Mouse (Mus musculus) spleen, postnatal 10 days (tissue): ENCODE data around the gene Ptpn14.

Experiments
- DNase-seq, 2 experiments: peaks; one replicate each; pipeline ENCODE4 v3.0.0; 2021 to 2022; ENCODE audit warnings: low spot score in 2 of 2

The Ptpn14 gene

DNA sequence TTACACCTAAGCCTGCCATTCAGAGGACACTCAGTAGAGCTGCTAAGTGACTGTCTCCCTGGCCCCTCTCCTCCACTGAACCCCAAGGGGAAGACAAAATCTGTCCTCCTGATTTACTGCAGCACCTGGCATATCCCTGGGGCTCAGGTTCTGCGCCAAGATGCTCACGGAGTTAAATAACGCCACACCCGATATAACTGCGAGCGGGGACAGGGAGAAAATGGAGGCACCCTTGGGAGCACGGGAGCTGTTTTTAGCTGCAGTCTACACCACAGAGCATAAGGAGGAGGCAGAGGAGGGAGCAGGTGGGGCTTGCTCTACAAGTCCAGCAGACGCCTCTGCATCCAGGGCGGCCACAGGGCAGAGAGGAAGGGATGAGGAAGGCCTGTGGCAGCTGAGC is 174.3 kb downstream of the Ptpn14 start:
- no peak for DNase-seq

DNA sequence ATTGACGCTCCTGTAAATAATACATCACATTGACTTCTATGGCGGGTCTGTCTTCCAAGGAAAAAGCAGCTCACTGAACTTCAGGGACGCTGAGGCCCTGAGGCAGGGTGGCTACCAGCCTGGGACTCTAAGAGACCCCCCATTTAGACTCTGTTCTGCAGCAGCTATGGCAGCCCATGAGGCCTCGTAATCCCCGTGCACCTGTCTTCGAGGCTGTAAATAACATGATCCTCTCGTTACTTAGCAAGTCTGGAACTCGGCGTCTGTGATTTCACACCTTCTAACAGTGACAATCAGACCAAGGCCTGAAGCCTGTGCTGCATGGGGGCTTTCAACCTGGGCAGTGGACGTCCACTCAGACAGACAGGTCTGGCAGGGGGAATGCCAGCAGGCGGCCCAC is 175.1 kb downstream of the Ptpn14 start:
- no peak for DNase-seq

GRCm38 (mm10) chr1:189910685-189911345 is 182.7 kb downstream of the Ptpn14 start:
- no peak for DNase-seq

DNA sequence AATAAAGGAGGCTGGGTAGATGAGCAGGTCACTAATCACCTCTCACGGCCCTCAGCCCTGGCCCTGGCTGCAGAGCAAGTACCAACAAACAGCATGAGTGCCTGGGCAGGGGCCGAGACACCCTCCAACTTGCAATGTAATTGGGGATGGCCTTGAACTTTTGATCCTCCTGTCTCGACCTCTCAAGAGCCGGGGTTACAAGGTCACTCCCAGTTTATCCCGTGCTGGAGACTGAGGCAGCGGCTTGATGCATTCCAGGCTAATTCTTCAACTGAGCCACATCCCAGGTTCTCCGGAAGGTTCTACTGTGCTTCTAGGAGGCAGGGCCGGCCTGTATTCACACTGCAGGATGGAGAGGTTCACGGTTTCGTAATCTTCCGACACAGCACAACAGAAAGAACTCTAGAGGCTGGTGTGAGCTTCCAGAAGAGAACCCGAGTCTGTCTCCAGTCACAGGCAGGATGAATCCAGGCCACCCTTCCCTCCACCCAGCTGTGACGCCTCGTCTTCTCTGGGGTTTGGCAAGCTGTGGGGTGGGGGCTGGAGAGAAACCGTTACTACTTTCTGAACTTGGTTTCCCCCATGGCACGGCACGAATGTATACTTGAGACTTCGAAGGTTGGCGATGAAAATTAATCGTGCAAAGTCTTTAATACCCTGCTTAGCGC is 185.2 kb downstream of the Ptpn14 start:
- no peak for DNase-seq

DNA sequence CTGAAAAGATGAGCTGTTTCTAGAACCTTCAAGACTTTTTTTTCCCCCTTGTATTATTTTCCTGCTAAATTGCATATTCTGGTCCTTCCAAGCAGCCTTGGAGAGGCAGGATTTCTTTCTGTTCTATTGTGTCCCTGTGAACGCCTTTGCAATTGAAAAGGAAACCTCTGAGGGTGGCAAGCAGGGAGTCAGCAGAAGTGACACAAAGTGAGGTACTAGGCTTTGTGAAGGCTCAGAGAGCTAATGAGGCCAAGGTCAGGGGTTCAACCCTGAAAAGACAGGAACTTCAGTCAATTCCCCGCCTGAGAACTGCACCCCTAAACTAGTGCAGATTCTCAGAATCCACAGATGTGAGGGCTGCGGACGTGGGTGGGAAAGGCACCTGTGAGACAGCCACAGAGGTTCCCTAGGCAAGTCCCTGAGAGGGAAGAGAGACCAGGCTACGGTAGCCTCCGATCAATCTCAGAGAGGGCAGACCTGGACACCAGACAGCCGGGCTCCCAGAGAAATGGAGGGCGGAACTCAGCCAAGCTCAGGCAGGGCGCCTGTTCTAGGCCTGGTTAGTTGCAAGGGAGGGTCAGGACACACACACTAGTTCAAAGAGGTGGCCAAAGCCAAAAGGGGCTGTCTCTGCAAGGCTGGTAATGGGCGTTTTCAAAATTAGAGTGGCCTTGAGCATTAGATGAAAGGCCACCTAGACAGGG is 188.5 kb downstream of the Ptpn14 start:
- DNase-seq, result no peak

DNA sequence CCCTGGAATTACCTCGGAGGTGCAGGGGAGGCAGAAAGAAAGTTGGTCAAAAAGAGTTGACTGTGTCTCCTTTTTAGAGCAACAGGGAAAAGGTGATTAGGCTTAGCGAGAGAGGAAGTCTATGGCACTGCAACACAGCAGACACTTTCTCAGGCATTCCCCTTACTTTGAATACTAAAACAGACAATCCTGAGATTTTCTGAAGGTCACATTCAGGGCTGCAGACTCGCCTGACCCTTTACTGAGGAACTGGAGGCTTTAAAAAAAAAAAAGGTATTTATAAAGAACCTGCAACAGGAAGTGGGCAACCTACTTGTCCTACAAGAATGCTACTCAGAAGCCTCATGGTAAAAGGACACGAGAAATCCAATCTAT is 189.0 kb downstream of the Ptpn14 start:
- no peak for DNase-seq

DNA sequence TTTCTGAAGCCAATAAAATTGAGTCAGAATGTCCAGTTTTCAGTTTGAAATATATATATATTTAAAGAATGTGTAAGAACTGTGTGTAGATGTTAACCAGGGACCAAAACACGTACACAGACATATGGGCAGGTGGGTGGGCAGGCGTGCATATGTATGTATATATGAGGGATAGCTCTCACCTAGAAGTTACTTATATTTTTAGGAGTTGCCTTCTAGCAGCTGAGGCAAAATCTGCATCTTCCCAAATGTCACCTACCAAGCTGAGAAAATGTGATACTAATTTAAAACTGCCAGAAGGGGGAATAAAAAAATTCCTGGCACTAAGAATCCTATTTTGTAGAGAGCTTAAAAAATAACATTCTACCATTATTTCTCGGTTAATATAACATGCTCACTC is 191.7 kb downstream of the Ptpn14 start:
- no peak for DNase-seq

GRCm38 (mm10) chr1:189920701-189921567 is 192.9 kb downstream of the Ptpn14 start:
- DNase-seq, result no peak

DNA sequence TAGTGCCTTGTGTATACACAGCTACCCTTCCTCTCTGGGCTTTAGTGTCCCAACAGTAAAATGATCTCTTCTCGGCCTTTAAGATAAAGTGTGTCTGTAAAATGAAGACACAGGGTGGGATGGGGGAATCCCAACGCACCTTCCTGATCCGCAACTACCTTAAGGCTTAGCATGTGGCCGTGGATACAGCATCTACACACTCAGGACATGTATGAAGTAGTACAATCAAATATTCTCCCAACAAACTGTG is 193.4 kb downstream of the Ptpn14 start:
- no peak for DNase-seq

GRCm38 (mm10) chr1:189921818-189922592 is 193.9 kb downstream of the Ptpn14 start, which contains the start of gene Smyd2:
TSS of gene Smyd2 (minus strand) at chr1:189922363.
- DNase-seq, result peak; percentile 16 to 50

GRCm38 (mm10) chr1:189922721-189923120 is 194.7 kb downstream of the Ptpn14 start:
- DNase-seq, result no peak

DNA sequence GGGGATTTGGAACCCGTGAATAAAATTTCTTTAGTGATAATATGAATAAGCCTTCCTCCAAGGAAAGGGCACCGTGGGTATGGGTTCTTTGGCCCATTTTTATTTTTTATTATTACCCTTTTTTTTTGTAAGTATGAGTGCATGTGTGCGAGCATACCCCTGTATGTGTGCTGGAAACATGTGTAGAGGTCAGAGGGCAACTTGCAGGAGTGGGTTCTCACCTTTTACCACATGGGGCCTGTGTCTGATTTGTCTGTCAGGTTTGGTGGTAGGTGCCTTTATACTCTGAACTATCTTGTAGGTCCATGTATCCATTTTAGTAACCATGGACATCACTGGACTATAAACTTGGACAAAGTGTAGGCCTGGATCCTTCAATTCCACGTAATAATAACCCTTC is 195.1 kb downstream of the Ptpn14 start:
- no peak for DNase-seq

GRCm38 (mm10) chr1:189923871-189924568 is 196.0 kb downstream of the Ptpn14 start:
- no peak for DNase-seq

- DNase-seq, result no peak
These were observed 198.2 kb downstream of the Ptpn14 start for GRCm38 (mm10) chr1:189926279-189926678.
